Mouse (Mus musculus) heart, adult 2 months (tissue): ENCODE results near the gene Sema4c.

Experiments
- CTCF ChIP-seq: fragments of 200-600 bp; IDR thresholded peaks from 2 replicates; pipeline ENCODE4 v1.8.1; 2022; ENCODE audit warnings: antibody characterized with exemption, mild to moderate bottlenecking, moderate library complexity
- POLR2A ChIP-seq: fragments of 200-500 bp; IDR thresholded peaks from 2 replicates; pipeline ENCODE4 v1.6.1; 2011; ENCODE audit warnings: mild to moderate bottlenecking, low read depth, low read length, control low read depth; ENCODE audit not compliant: insufficient read depth

DNA sequence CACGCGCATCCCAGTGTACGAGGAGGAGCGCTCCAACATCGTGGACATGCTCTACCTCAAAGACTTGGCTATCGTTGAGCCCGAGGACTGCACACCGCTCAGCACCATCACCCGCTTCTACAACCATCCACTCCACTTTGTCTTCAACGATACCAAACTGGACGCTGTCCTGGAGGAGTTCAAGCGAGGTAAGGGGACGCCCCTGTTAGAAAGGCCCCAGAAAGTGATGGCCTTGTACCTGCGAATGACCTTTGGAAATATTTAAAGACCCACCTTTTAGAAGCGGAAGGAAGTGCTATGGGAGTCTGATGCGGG lies 45.2 kb downstream of the Sema4c start:
- TF ChIP-seq CTCF (no peak), POLR2A (no peak)
